12 mouse cellular contexts compared by ENCODE assay signal in the genomic region with DNA sequence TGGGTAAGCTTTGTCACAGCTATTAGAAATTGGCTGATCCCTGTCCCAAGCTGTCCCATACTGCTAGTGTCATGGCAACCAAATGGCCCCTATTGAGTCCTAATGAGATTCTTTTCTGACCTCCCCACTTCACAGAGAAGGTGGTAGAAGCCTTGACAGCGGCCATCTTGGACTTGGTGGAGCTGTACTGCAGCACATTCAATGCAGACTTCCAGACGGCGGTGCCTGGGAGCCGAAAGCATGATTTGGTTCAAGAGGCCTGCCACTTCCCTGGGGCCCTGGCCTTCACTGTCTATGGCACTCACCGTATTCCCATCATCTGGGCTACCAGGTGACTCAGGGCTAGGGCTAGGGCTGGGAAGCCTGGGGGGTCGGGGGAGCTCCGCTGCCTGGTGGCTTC. TPM values are rescaled to one million over a fixed set of nuclear protein-coding genes. Genes with fewer than 3 reads are reported as not detected.
A peak's percentile ranks its signal among the peaks of the same experiment; 100 is the strongest.
DNase-seq lines count a peak whose midpoint lies in the region; ATAC-seq and TF ChIP-seq lines count a peak whose summit lies in the region.
"Had no signal": no experiment of that assay in that cellular context is flagged by ENCODE, and none has a peak within 500 bp of the region (broad histone marks: within the 10 kb centered on the region; RNA-seq: fewer than 3 reads in every experiment).

No protein-coding gene starts in this region.

- WGBS in embryonic facial prominence, embryonic 12.5 days, result 80% methylated on average over 7 of the region's 7 CpGs
- WGBS in hindbrain, embryonic 16.5 days, result 25% methylated on average over 7 of the region's 7 CpGs
- WGBS in neural tube, embryonic 12.5 days, result 44% methylated on average over 7 of the region's 7 CpGs

- H3K27me3 ChIP-seq in embryonic facial prominence, embryonic 12.5 days, result no peaks in the 10 kb centered on the region
- H3K27me3 ChIP-seq in hindbrain, embryonic 16.5 days (replicated peaks; ENCODE audit: control insufficient read depth, insufficient read depth, low read length), result no peaks in the 10 kb centered on the region
- H3K27me3 ChIP-seq in neural tube, embryonic 12.5 days (replicated peaks), result peaks cover 3% of the 10 kb centered on the region; the same call in 1 of the 2 replicates
- H3K27me3 ChIP-seq: intestine, embryonic 15.5 days; limb, embryonic 13.5 days; lung, embryonic 15.5 days had no signal

- TF ChIP-seq CTCF in brain, embryonic 14.5 days (IDR thresholded peaks at IDR 0.05; ENCODE audit: borderline replicate concordance, extremely low read depth, insufficient read depth, insufficient read length), result no peak

- H3K27ac ChIP-seq in embryonic facial prominence, embryonic 12.5 days, result peak overlapping the region; percentile 41; the same call in 1 of the 2 replicates
- H3K27ac ChIP-seq in hindbrain, embryonic 16.5 days (ENCODE audit: low read depth, low read length), result peak overlapping the region; percentile 66
- peak overlapping the region; percentile 75 for H3K27ac ChIP-seq in neural tube, embryonic 12.5 days
- H3K27ac ChIP-seq: intestine, embryonic 15.5 days; limb, embryonic 13.5 days; lung, embryonic 15.5 days had no signal

- peaks cover 17% of the 10 kb centered on the region for H3K4me1 ChIP-seq in embryonic facial prominence, embryonic 12.5 days
- H3K4me1 ChIP-seq in hindbrain, embryonic 16.5 days (ENCODE audit: control insufficient read depth, insufficient read depth, low read depth, low read length), result peaks cover 14% of the 10 kb centered on the region
- H3K4me1 ChIP-seq in neural tube, embryonic 12.5 days, result peaks cover 44% of the 10 kb centered on the region

- no peaks in the 10 kb centered on the region for H3K9me3 ChIP-seq in embryonic facial prominence, embryonic 12.5 days
- H3K9me3 ChIP-seq in hindbrain, embryonic 16.5 days (ENCODE audit: control insufficient read depth, low read length), result no peaks in the 10 kb centered on the region
- H3K9me3 ChIP-seq in neural tube, embryonic 12.5 days, result no peaks in the 10 kb centered on the region
- H3K9me3 ChIP-seq: intestine, embryonic 15.5 days; limb, embryonic 13.5 days; lung, embryonic 15.5 days had no signal

- intact Hi-C loops in heart, postnatal 10 days (cut with DNase I), result no loop called here

- no peak overlapping the region for H3K9ac ChIP-seq in embryonic facial prominence, embryonic 12.5 days
- no peak overlapping the region for H3K9ac ChIP-seq in hindbrain, embryonic 16.5 days (ENCODE audit: low read depth, low read length)
- H3K9ac ChIP-seq in neural tube, embryonic 12.5 days, result no peak overlapping the region
- H3K9ac ChIP-seq: intestine, embryonic 15.5 days; limb, embryonic 13.5 days; lung, embryonic 15.5 days had no signal

- H3K4me2 ChIP-seq in embryonic facial prominence, embryonic 12.5 days (replicated peaks), result no peak overlapping the region
- H3K4me2 ChIP-seq in hindbrain, embryonic 16.5 days (ENCODE audit: low read length), result no peak overlapping the region
- peak overlapping the region; percentile 40; the same call in 1 of the 2 replicates for H3K4me2 ChIP-seq in neural tube, embryonic 12.5 days (replicated peaks)
- H3K4me2 ChIP-seq: heart, embryonic 11.5 days; intestine, embryonic 15.5 days; limb, embryonic 13.5 days; lung, embryonic 15.5 days had no signal

- no peak for TF ChIP-seq POLR2A in brain, embryonic 14.5 days (IDR thresholded peaks at IDR 0.05; ENCODE audit: borderline replicate concordance, extremely low read depth, insufficient read depth, insufficient read length, poor library complexity, severe bottlenecking)

- peak; percentile 80 for DNase-seq in brain, embryonic 14.5 days (ENCODE audit: low read depth)
- no peak for DNase-seq in kidney, adult 8-10 months
- no peak for DNase-seq in heart, postnatal 10 days
- DNase-seq in adrenal gland, postnatal 25 days, result no peak
- DNase-seq: right cerebral cortex, postnatal 14 days had no signal

- no peak for ATAC-seq in embryonic facial prominence, embryonic 12.5 days (ENCODE audit: insufficient number of reproducible peaks, insufficient read depth, low FRiP score, low TSS enrichment)
- peak; percentile 51 for ATAC-seq in hindbrain, embryonic 16.5 days
- ATAC-seq in neural tube, embryonic 12.5 days (ENCODE audit: low FRiP score, low read depth), result peak; percentile 57
- ATAC-seq: intestine, embryonic 15.5 days had no signal

- peaks cover 36% of the 10 kb centered on the region for H3K36me3 ChIP-seq in embryonic facial prominence, embryonic 12.5 days
- peaks cover 12% of the 10 kb centered on the region for H3K36me3 ChIP-seq in hindbrain, embryonic 16.5 days (ENCODE audit: control insufficient read depth, insufficient read depth, low read length)
- peaks cover 68% of the 10 kb centered on the region for H3K36me3 ChIP-seq in neural tube, embryonic 12.5 days
- H3K36me3 ChIP-seq: lung, embryonic 15.5 days had no signal

- no peak overlapping the region for H3K4me3 ChIP-seq in embryonic facial prominence, embryonic 12.5 days
- H3K4me3 ChIP-seq in hindbrain, embryonic 16.5 days (ENCODE audit: low read length), result no peak overlapping the region
- no peak overlapping the region for H3K4me3 ChIP-seq in neural tube, embryonic 12.5 days
- H3K4me3 ChIP-seq: intestine, embryonic 15.5 days; limb, embryonic 13.5 days; lung, embryonic 15.5 days had no signal

RNA-seq across cellular contexts. Expression of a gene that starts 34.0 kb away (rescaled TPM):
- polyA plus RNA-seq in brain, embryonic 14.5 days (2012; rRNA removed), result 27.2 and 31.2 TPM in 2 replicates
- polyA plus RNA-seq in embryonic facial prominence, embryonic 12.5 days (2016; fragmentation: Nextera tagmentation; extraction: Ambion mirVana), result 9.8 and 10.8 TPM in 2 replicates
- 10.3 and 11.4 TPM in 2 replicates for polyA plus RNA-seq in hindbrain, embryonic 16.5 days (2015; fragmentation: Nextera tagmentation; extraction: Ambion mirVana)
- 18.0 and 18.1 TPM in 2 replicates for polyA plus RNA-seq in neural tube, embryonic 12.5 days (2016; fragmentation: Nextera tagmentation; extraction: Ambion mirVana)
- total RNA-seq in heart, postnatal 10 days (2021), result 10 to 100 TPM; 26.1 to 36.5 TPM
- 7.9 and 8.3 TPM in 2 replicates for total RNA-seq in adrenal gland, postnatal 25 days (2021)

RNA-seq across cellular contexts. Expression of a gene that starts 49.1 kb away (rescaled TPM):
- 113 and 132 TPM in 2 replicates for polyA plus RNA-seq in brain, embryonic 14.5 days (2012; rRNA removed)
- 46.9 and 49.0 TPM in 2 replicates for polyA plus RNA-seq in embryonic facial prominence, embryonic 12.5 days (2016; fragmentation: Nextera tagmentation; extraction: Ambion mirVana)
- polyA plus RNA-seq in hindbrain, embryonic 16.5 days (2015; fragmentation: Nextera tagmentation; extraction: Ambion mirVana), result 30.2 and 30.3 TPM in 2 replicates
- polyA plus RNA-seq in neural tube, embryonic 12.5 days (2016; fragmentation: Nextera tagmentation; extraction: Ambion mirVana), result 39.2 and 39.5 TPM in 2 replicates
- total RNA-seq in heart, postnatal 10 days (2021), result 10 to 100 TPM; 48.9 to 49.0 TPM
- 91.6 and 115 TPM in 2 replicates for total RNA-seq in adrenal gland, postnatal 25 days (2021)

RNA-seq across cellular contexts. Expression of a gene that starts 51.4 kb away (rescaled TPM):
- polyA plus RNA-seq in brain, embryonic 14.5 days (2012; rRNA removed), result 25.9 and 31.3 TPM in 2 replicates
- polyA plus RNA-seq in embryonic facial prominence, embryonic 12.5 days (2016; fragmentation: Nextera tagmentation; extraction: Ambion mirVana), result 40.4 and 45.0 TPM in 2 replicates
- polyA plus RNA-seq in hindbrain, embryonic 16.5 days (2015; fragmentation: Nextera tagmentation; extraction: Ambion mirVana), result 22.2 and 29.1 TPM in 2 replicates
- 43.3 and 45.8 TPM in 2 replicates for polyA plus RNA-seq in neural tube, embryonic 12.5 days (2016; fragmentation: Nextera tagmentation; extraction: Ambion mirVana)
- 10 to 100 TPM; 38.2 to 42.1 TPM for total RNA-seq in heart, postnatal 10 days (2021)
- total RNA-seq in adrenal gland, postnatal 25 days (2021), result 82.5 and 88.1 TPM in 2 replicates
